Mouse (Mus musculus): ENCODE results near the gene Nxf1.

GRCm38 (mm10) chr19:8708954-8709353 lies 47.9 kb upstream of the Nxf1 start:
- TF ChIP-seq POLR2A (IDR thresholded peaks at IDR 0.05; ENCODE audit: control insufficient read depth, extremely low read depth, insufficient read depth, low read length, poor library complexity) (no peak), CTCF (IDR thresholded peaks at IDR 0.05; ENCODE audit: borderline replicate concordance, control insufficient read depth, extremely low read depth, insufficient read depth, low read length, poor library complexity) (no peak)
